Mouse (Mus musculus) retina, postnatal 7 days (tissue): ENCODE data around the gene Brf1.
A peak's percentile ranks its signal among the peaks of the same experiment; 100 is the strongest.

Source experiments
- DNase-seq: peaks from one replicate; pipeline ENCODE4 v3.0.0-alpha.2; 2012; ENCODE audit warnings: low read depth, low spot score

Gene Brf1

GRCm38 (mm10) chr12:112976371-112977073 lies 24.0 kb downstream of the Brf1 start, which contains the start of gene Btbd6:
TSS of gene Btbd6 (plus strand) at chr12:112976482.
- DNase-seq: peak; percentile 63

- no peak for DNase-seq
Observed at GRCm38 (mm10) chr12:112974736-112975135, 25.8 kb downstream of the Brf1 start.

- no peak for DNase-seq
Observed at GRCm38 (mm10) chr12:112969616-112970015, 30.9 kb downstream of the Brf1 start.

- DNase-seq: no peak
Observed at GRCm38 (mm10) chr12:112968943-112969342, 31.6 kb downstream of the Brf1 start.

- no peak for DNase-seq
Observed at GRCm38 (mm10) chr12:112965783-112966182, 34.7 kb downstream of the Brf1 start.

- DNase-seq: no peak
Observed at GRCm38 (mm10) chr12:112961872-112962271, 38.6 kb downstream of the Brf1 start.

GRCm38 (mm10) chr12:112961428-112961827 lies 39.1 kb downstream of the Brf1 start:
- DNase-seq: no peak

GRCm38 (mm10) chr12:112959421-112959820 lies 41.1 kb downstream of the Brf1 start:
- DNase-seq: no peak

GRCm38 (mm10) chr12:112958303-112958702 lies 42.2 kb downstream of the Brf1 start:
- DNase-seq: no peak

- DNase-seq: no peak
Observed at GRCm38 (mm10) chr12:112955800-112956199, 44.7 kb downstream of the Brf1 start.

GRCm38 (mm10) chr12:112952926-112953565 lies 47.5 kb downstream of the Brf1 start:
- DNase-seq: no peak

- no peak for DNase-seq
Observed at GRCm38 (mm10) chr12:112952433-112952832, 48.1 kb downstream of the Brf1 start.

GRCm38 (mm10) chr12:112951150-112951842 lies 49.2 kb downstream of the Brf1 start:
- no peak for DNase-seq

- no peak for DNase-seq
Observed at GRCm38 (mm10) chr12:112950761-112951129, 49.8 kb downstream of the Brf1 start.

- DNase-seq: peak; percentile 69
Observed at GRCm38 (mm10) chr12:112950040-112950760, 50.3 kb downstream of the Brf1 start.

- no peak for DNase-seq
Observed at GRCm38 (mm10) chr12:112947307-112947706, 53.2 kb downstream of the Brf1 start.

GRCm38 (mm10) chr12:112943669-112944068 lies 56.8 kb downstream of the Brf1 start:
- DNase-seq: no peak

- peak; percentile 66 for DNase-seq
Observed at GRCm38 (mm10) chr12:112941776-112942713, 58.5 kb downstream of the Brf1 start, which contains the start of gene Nudt14. TSS of gene Nudt14 (minus strand) at chr12:112942124.

GRCm38 (mm10) chr12:112941156-112941775 lies 59.2 kb downstream of the Brf1 start:
- DNase-seq: no peak

GRCm38 (mm10) chr12:112940710-112941109 lies 59.8 kb downstream of the Brf1 start:
- no peak for DNase-seq
